Mouse (Mus musculus): ENCODE data around the gene AI481877. TPM values are rescaled to one million over a fixed set of nuclear protein-coding genes. Genes with fewer than 3 reads are reported as not detected.

AI481877 gene
- not detected for polyA plus RNA-seq (2015; fragmentation: Illumina TruSeq; extraction: RNeasy Lipid Tissue Mini Kit (QIAGEN cat#74804); ENCODE audit: insufficient read depth, low read depth, low replicate concordance)

GRCm38 (mm10) chr4:59138507-59139033, at the start of gene AI481877:
TSS of gene AI481877 (minus strand) at chr4:59138983.

GRCm38 (mm10) chr4:59034918-59035785, 103.6 kb downstream of the AI481877 start, which contains the start of gene Gng10:
TSS of gene Gng10 (plus strand) at chr4:59035088.

GRCm38 (mm10) chr4:59002948-59003805, 135.6 kb downstream of the AI481877 start, which contains the start of gene Gm20503:
TSS of gene Gm20503 (plus strand) at chr4:59003210.

DNA sequence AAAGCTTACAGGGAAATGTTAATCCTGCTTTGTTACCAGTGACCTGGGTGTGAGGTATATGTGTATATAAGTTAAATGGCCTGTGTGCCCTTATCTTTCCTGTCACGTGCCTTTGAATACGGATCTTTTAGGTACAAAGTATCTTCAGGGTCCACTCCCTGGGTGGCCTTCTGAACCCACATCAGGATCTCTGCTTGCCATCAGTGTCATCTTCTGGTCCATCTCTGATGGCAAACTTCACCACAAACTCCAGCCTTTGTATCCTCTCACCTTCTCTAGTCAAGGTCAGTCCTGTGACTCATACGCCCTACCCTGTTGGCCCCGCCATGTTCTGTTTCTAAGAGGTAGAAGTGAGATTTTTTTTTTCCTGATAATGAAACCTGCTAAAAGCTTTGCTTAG, 144.0 kb downstream of the AI481877 start, which contains the start of gene Dnajc25:
Gene Dnajc25 (plus strand): TSS at position 301 of the 400 bp plus-strand sequence.

Other genes starting within 250 kb of the AI481877 start
- gene Ecpas, start 226.2 kb downstream of the AI481877 start, polyA plus RNA-seq (2015; fragmentation: Illumina TruSeq; extraction: RNeasy Lipid Tissue Mini Kit (QIAGEN cat#74804); ENCODE audit: insufficient read depth, low read depth, low replicate concordance), result 13.8 TPM
- 0.66 TPM for gene Zkscan16, start 195.4 kb downstream of the AI481877 start, polyA plus RNA-seq (2015; fragmentation: Illumina TruSeq; extraction: RNeasy Lipid Tissue Mini Kit (QIAGEN cat#74804); ENCODE audit: insufficient read depth, low read depth, low replicate concordance)
- 2.6 TPM for gene Ptgr1, start 151.9 kb downstream of the AI481877 start, polyA plus RNA-seq (2015; fragmentation: Illumina TruSeq; extraction: RNeasy Lipid Tissue Mini Kit (QIAGEN cat#74804); ENCODE audit: insufficient read depth, low read depth, low replicate concordance)
- 2.2 TPM for gene Dnajc25, start 143.9 kb downstream of the AI481877 start, polyA plus RNA-seq (2015; fragmentation: Illumina TruSeq; extraction: RNeasy Lipid Tissue Mini Kit (QIAGEN cat#74804); ENCODE audit: insufficient read depth, low read depth, low replicate concordance)
- not detected for gene Gm20503, start 135.8 kb downstream of the AI481877 start, polyA plus RNA-seq (2015; fragmentation: Illumina TruSeq; extraction: RNeasy Lipid Tissue Mini Kit (QIAGEN cat#74804); ENCODE audit: insufficient read depth, low read depth, low replicate concordance)
- 7.0 TPM for gene Gng10, start 103.9 kb downstream of the AI481877 start, polyA plus RNA-seq (2015; fragmentation: Illumina TruSeq; extraction: RNeasy Lipid Tissue Mini Kit (QIAGEN cat#74804); ENCODE audit: insufficient read depth, low read depth, low replicate concordance)
- gene Ugcg, start 50.3 kb upstream of the AI481877 start, polyA plus RNA-seq (2015; fragmentation: Illumina TruSeq; extraction: RNeasy Lipid Tissue Mini Kit (QIAGEN cat#74804); ENCODE audit: insufficient read depth, low read depth, low replicate concordance), result 4.0 TPM

Measured in pancreas, adult 10 weeks (tissue).